Mouse (Mus musculus) liver, embryonic 12.5 days (tissue): ENCODE data around the gene Rnf115. TPM values are rescaled to one million over a fixed set of nuclear protein-coding genes. Genes with fewer than 3 reads are reported as not detected.

Source experiments
- ATAC-seq: fragments of 200-750 bp; cut with Nextera tagmentation; 2 replicates; pipeline ENCODE4 v1.8.0; 2017; ENCODE audit warnings: moderate number of reproducible peaks, mild to moderate bottlenecking, moderate library complexity
- H3K27ac ChIP-seq: fragments of 300-500 bp; sonication (generic); 2 replicates; pipeline ENCODE4 v1.5.1; 2016; ENCODE audit warnings: mild to moderate bottlenecking
- H3K27me3 ChIP-seq: fragments of 300-500 bp; sonication (generic); replicated peaks from 2 replicates; pipeline ENCODE4 v1.6.1; 2016; ENCODE audit warnings: mild to moderate bottlenecking, moderate library complexity
- H3K36me3 ChIP-seq: fragments of 300-500 bp; sonication (generic); 2 replicates; pipeline ENCODE4 v1.6.1; 2016; ENCODE audit warnings: mild to moderate bottlenecking, moderate library complexity
- H3K4me1 ChIP-seq: fragments of 300-500 bp; sonication (generic); 2 replicates; pipeline ENCODE4 v1.6.1; 2016
- H3K4me2 ChIP-seq: fragments of 300-500 bp; sonication (generic); 2 replicates; pipeline ENCODE4 v1.6.1; 2016; ENCODE audit warnings: mild to moderate bottlenecking, moderate library complexity
- H3K4me3 ChIP-seq: fragments of 300-500 bp; sonication (generic); 2 replicates; pipeline ENCODE4 v1.5.1; 2016; ENCODE audit warnings: mild to moderate bottlenecking, moderate library complexity
- H3K9ac ChIP-seq: fragments of 300-500 bp; sonication (generic); 2 replicates; pipeline ENCODE4 v1.6.1; 2016; ENCODE audit warnings: mild to moderate bottlenecking, moderate library complexity
- H3K9me3 ChIP-seq: fragments of 300-500 bp; sonication (generic); replicated peaks from 2 replicates; pipeline ENCODE4 v1.6.1; 2016; ENCODE audit warnings: mild to moderate bottlenecking, moderate library complexity
- WGBS: fragments of 180-500 bp; shearing (Covaris S2); methylation state at CpG from one replicate; pipeline ENCODE4 v1.1.7; 2016; ENCODE audit not compliant: insufficient replicate concordance; 5-methylcytosine and 5-hydroxymethylcytosine counted together
- polyA plus RNA-seq: library from polyadenylated mRNA; unstranded; fragments of >200 nt; fragmentation: Nextera tagmentation; extraction: Ambion mirVana; gene quantifications from 2 replicates; pipeline ENCODE4 v1.2.1, GENCODE M21; 2016

Gene Rnf115
- polyA plus RNA-seq, 1 experiment from 2014 or later: 40.9 TPM

- H3K36me3 ChIP-seq: peaks cover 13% of the 10 kb centered on the region
- H3K9me3 ChIP-seq: no peaks in the 10 kb centered on the region
- no peaks in the 10 kb centered on the region; the same call in 1 of the 2 replicates for H3K27me3 ChIP-seq
- peak within 1 kb of the TSS; percentile 95 for H3K4me2 ChIP-seq
- under 1% methylated on average over 35 of the region's 35 CpGs for WGBS
- H3K4me3 ChIP-seq: peak within 1 kb of the TSS; percentile 81
- peaks cover 22% of the 10 kb centered on the region for H3K4me1 ChIP-seq
- peak; percentile 74 for ATAC-seq
- H3K27ac ChIP-seq: peak within 1 kb of the TSS; percentile 88
- H3K9ac ChIP-seq: peak within 1 kb of the TSS; percentile 79
These were observed 31.2 kb upstream of the Rnf115 start, which contains the start of gene Pias3 for GRCm38 (mm10) chr3:96696198-96696765. Gene Pias3, plus strand, starts transcription at chr3:96696384.

GRCm38 (mm10) chr3:96696766-96697732, 30.4 kb upstream of the Rnf115 start:
- Histone ChIP-seq H3K36me3 (peaks cover 20% of the 10 kb centered on the region), H3K4me2 (peak overlapping the region; percentile 95), H3K4me3 (peak overlapping the region; percentile 81), H3K4me1 (peaks cover 22% of the 10 kb centered on the region), H3K27me3 (no peaks in the 10 kb centered on the region; the same call in 1 of the 2 replicates), H3K27ac (peak overlapping the region; percentile 88), H3K9ac (peak overlapping the region; percentile 79), H3K9me3 (no peaks in the 10 kb centered on the region)
- WGBS: 2% methylated on average over 76 of the region's 85 CpGs
- ATAC-seq: peak; percentile 91

DNA sequence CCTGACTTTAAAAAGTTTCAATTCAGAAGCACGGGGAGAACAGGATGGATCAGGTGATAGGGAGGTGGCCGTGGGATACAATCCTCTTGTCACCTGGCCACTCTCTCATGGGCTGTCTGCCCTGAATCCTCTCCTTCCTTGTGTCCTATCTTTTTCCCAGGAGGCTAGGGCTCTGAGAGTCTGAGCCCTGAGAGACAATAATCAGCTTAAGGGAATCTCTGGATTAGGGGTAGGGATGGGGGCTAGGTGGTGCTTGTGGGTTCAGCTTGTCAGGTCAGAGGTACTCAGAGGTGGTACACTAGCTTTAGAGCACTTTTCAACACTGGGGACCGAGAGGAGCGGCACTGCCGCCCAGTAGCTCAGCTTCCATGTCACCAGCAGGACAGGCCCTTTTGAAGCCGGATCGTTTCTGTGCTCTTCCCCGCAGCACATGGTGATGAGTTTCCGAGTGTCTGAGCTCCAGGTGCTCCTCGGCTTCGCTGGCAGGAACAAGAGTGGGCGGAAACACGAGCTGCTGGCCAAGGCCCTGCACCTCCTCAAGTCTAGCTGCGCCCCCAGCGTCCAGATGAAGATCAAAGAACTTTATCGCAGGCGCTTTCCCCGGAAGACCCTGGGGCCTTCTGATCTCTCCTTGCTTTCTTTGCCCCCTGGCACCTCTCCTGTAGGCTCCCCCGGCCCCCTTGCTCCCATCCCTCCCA, 28.3 kb upstream of the Rnf115 start:
- Histone ChIP-seq H3K36me3 (peaks cover 36% of the 10 kb centered on the region), H3K9ac (no peak overlapping the region), H3K27ac (no peak overlapping the region), H3K27me3 (no peaks in the 10 kb centered on the region; the same call in 1 of the 2 replicates), H3K4me2 (no peak overlapping the region), H3K9me3 (no peaks in the 10 kb centered on the region), H3K4me1 (peaks cover 22% of the 10 kb centered on the region), H3K4me3 (no peak overlapping the region)
- no peak for ATAC-seq
- 56% methylated on average over 19 of the region's 19 CpGs for WGBS

- H3K9ac ChIP-seq: no peak overlapping the region
- H3K4me2 ChIP-seq: no peak overlapping the region
- 29% methylated on average over 7 of the region's 7 CpGs for WGBS
- no peaks in the 10 kb centered on the region for H3K9me3 ChIP-seq
- no peaks in the 10 kb centered on the region; the same call in 1 of the 2 replicates for H3K27me3 ChIP-seq
- H3K4me3 ChIP-seq: no peak overlapping the region
- ATAC-seq: no peak
- H3K4me1 ChIP-seq: peaks cover 20% of the 10 kb centered on the region
- peaks cover 44% of the 10 kb centered on the region for H3K36me3 ChIP-seq
- no peak overlapping the region for H3K27ac ChIP-seq
These were observed 27.1 kb upstream of the Rnf115 start for GRCm38 (mm10) chr3:96700376-96700775.

DNA sequence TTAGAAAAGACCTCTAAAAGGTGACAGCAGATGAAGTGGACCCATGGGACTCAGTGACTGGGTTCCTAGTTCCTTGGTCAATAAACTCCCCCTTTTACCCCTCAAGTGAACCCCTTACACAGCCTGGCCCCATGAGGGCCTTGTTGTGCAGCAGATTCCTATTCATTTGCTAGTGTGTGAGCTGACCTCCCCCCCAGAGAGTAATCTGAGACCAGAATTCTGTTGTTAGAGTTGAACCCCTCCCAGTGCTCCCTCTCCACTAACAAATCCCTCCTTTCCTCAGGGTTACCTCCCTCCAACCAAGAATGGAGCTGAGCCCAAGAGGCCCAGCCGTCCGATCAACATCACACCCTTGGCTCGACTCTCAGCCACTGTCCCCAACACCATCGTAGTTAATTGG, 26.5 kb upstream of the Rnf115 start:
- 85% methylated on average over 4 of the region's 4 CpGs for WGBS
- H3K27me3 ChIP-seq: peaks cover 3% of the 10 kb centered on the region
- H3K4me3 ChIP-seq: no peak overlapping the region
- no peak overlapping the region for H3K4me2 ChIP-seq
- peaks cover 44% of the 10 kb centered on the region for H3K36me3 ChIP-seq
- H3K9ac ChIP-seq: no peak overlapping the region
- ATAC-seq: no peak
- H3K4me1 ChIP-seq: peaks cover 14% of the 10 kb centered on the region
- no peak overlapping the region for H3K27ac ChIP-seq
- H3K9me3 ChIP-seq: no peaks in the 10 kb centered on the region

DNA sequence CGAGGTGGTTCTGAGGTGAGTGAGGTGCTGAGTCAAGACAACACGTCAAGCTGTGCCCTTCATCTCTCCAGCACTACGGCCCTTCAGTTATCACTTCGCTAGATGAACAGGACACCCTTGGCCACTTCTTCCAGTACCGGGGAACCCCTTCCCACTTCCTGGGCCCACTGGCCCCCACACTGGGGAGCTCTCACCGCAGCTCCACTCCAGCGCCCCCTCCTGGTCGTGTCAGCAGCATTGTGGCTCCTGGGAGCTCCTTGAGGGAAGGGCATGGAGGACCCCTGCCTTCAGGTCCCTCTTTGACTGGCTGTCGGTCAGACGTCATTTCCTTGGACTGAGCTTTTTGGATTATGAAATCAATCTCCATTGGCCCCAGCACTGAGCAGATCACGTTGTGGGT, 22.7 kb upstream of the Rnf115 start:
- H3K4me2 ChIP-seq: no peak overlapping the region
- no peaks in the 10 kb centered on the region for H3K9me3 ChIP-seq
- no peak overlapping the region for H3K4me3 ChIP-seq
- H3K27me3 ChIP-seq: peaks cover 27% of the 10 kb centered on the region
- peaks cover 45% of the 10 kb centered on the region for H3K36me3 ChIP-seq
- 55% methylated on average over 11 of the region's 11 CpGs for WGBS
- ATAC-seq: no peak
- H3K9ac ChIP-seq: no peak overlapping the region
- H3K27ac ChIP-seq: no peak overlapping the region
- H3K4me1 ChIP-seq: peaks cover 12% of the 10 kb centered on the region

DNA sequence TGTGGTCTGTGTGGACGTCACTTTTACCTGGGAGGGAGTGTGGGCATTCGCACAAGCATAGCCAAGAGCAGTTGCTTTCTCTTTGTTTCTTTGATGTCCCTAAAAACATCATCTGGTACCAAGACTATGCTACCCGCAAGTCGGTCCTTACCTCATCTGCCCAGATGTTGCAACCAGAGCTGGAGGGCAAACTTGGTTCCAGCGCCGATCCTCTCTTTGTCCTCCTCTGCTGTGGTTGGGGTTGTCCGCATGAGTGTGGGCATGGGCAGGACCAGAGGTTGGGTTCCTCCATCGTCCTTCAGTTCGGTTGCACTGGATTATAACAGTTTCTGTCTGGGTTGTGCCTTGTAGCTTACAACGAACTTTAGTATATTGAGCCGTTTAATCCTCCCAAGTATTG, 21.2 kb upstream of the Rnf115 start:
- H3K4me3 ChIP-seq: no peak overlapping the region
- H3K4me2 ChIP-seq: no peak overlapping the region
- peaks cover 12% of the 10 kb centered on the region for H3K4me1 ChIP-seq
- no peaks in the 10 kb centered on the region for H3K9me3 ChIP-seq
- peaks cover 27% of the 10 kb centered on the region for H3K27me3 ChIP-seq
- H3K36me3 ChIP-seq: peaks cover 50% of the 10 kb centered on the region
- ATAC-seq: no peak
- H3K9ac ChIP-seq: no peak overlapping the region
- H3K27ac ChIP-seq: no peak overlapping the region
- WGBS: 78% methylated on average over 11 of the region's 11 CpGs

DNA sequence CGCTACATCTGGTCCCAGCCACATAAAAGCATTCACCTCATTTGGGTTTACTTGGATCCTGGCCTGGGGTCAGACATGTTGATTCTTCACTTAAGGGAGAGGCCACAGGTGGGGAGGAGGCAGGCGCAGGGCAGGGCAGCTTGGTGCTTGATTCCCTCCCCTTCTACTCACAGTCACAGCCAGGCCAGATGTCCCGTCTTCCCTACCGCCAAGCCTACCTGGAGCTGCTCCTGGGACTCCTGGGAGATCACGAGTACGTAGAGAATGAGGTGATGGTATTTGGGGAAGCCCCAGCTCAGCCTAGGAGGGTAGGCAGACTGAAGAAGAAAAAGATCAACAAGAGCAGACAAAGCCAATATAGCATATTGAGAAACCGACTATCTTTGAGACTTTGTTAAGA, 20.5 kb upstream of the Rnf115 start:
- H3K9me3 ChIP-seq: no peaks in the 10 kb centered on the region
- H3K27ac ChIP-seq: no peak overlapping the region
- no peak overlapping the region for H3K9ac ChIP-seq
- peaks cover 27% of the 10 kb centered on the region for H3K27me3 ChIP-seq
- H3K4me3 ChIP-seq: no peak overlapping the region
- peaks cover 52% of the 10 kb centered on the region for H3K36me3 ChIP-seq
- peaks cover 12% of the 10 kb centered on the region for H3K4me1 ChIP-seq
- no peak for ATAC-seq
- 59% methylated on average over 7 of the region's 7 CpGs for WGBS
- no peak overlapping the region for H3K4me2 ChIP-seq

DNA sequence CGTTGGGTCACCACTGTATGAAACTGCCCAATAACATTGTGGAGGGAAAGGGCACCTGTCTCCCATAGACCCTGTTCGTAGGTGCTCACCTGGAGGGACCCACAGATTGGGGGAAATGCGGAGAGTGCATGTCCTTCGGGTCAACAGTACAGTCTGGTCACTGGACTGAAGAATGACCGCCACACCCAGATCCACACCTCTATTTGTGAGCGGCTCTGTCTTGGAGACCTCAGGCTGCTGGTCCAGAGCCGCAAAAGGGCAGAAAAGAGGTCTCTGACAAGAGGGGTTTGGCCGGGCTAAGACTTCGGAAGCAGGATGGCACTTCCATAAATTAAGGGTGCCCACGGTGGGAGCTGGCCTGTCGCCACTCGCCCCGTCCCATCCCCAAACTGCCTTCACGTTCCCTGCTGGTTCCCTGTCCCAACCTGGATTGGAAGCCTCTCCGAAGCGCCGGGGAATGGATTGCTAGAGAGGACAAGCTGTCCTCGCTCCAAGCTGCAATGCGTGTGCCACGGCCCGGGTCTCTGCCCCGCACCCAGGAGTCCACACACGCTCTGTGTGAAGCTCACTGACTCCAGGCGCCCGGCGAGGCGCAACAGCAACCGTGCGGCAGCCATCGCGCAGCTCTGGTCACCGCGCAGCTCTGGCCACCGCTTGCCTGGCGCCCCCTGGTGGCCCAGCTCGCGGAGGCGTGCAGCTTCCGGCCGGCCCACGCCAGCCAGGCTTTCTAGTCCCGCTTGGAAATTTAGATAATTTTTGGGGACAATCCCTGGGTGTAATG, 19.4 kb upstream of the Rnf115 start, which contains the start of gene Nudt17:
Gene Nudt17 (minus strand): TSS at position 660 of the 781 bp plus-strand sequence.
- ATAC-seq: peak; percentile 77
- Histone ChIP-seq H3K9ac (peak within 1 kb of the TSS; percentile 52), H3K36me3 (peaks cover 56% of the 10 kb centered on the region), H3K4me2 (peak within 1 kb of the TSS; percentile 81), H3K4me1 (peaks cover 12% of the 10 kb centered on the region), H3K27ac (no peak within 1 kb of the TSS), H3K9me3 (no peaks in the 10 kb centered on the region), H3K27me3 (peaks cover 27% of the 10 kb centered on the region), H3K4me3 (peak within 1 kb of the TSS; percentile 58)
- WGBS: 8% methylated on average over 42 of the region's 42 CpGs

GRCm38 (mm10) chr3:96708684-96709064, 18.8 kb upstream of the Rnf115 start:
- Histone ChIP-seq H3K27me3 (peaks cover 27% of the 10 kb centered on the region), H3K27ac (no peak overlapping the region), H3K4me2 (peak overlapping the region; percentile 81), H3K4me3 (peak overlapping the region; percentile 58), H3K4me1 (peaks cover 12% of the 10 kb centered on the region), H3K36me3 (peaks cover 56% of the 10 kb centered on the region), H3K9me3 (no peaks in the 10 kb centered on the region), H3K9ac (no peak overlapping the region)
- WGBS: 48% methylated on average over 2 of the region's 2 CpGs
- ATAC-seq: peak; percentile 11; the same call in 1 of the 2 replicates

DNA sequence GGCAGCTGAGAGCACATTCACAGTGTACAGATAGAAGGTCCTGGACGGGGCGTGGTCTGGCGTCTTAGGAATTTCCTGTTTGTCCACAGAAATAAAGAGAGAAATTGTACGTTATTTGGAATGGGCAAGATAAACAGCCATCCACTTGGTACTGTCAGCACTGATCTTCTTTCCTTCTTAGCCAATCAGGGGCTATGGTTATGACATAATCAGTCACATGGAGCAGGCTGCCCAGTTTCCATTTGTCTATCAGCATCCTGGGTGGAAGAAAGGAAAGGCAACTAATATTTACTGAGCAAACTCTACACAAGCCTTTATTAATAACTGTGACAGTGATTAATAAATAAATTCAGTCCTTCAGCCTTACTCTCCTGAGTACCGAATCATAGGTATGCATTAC, 13.2 kb upstream of the Rnf115 start:
- Histone ChIP-seq H3K4me2 (no peak overlapping the region), H3K27ac (no peak overlapping the region), H3K4me3 (no peak overlapping the region), H3K27me3 (no peaks in the 10 kb centered on the region), H3K9me3 (no peaks in the 10 kb centered on the region), H3K9ac (no peak overlapping the region), H3K4me1 (peaks cover 7% of the 10 kb centered on the region; the same call in 1 of the 2 replicates), H3K36me3 (peaks cover 92% of the 10 kb centered on the region)
- ATAC-seq: no peak
- 78% methylated on average over 5 of the region's 5 CpGs for WGBS
